Mouse (Mus musculus) urinary bladder, postnatal 4 days (tissue): ENCODE data around the gene Pcgf6.
"Not testable (repeated sequence)": the region's sequence is repeated elsewhere in the genome, so short reads cannot be mapped to it uniquely, and the experiment has no call there.

ENCODE experiments used
- DNase-seq, 2 experiments: peaks; one replicate each; pipeline ENCODE4 v3.0.0; 2021 to 2022; ENCODE audit warnings: low spot score in 2 of 2

The Pcgf6 gene

DNA sequence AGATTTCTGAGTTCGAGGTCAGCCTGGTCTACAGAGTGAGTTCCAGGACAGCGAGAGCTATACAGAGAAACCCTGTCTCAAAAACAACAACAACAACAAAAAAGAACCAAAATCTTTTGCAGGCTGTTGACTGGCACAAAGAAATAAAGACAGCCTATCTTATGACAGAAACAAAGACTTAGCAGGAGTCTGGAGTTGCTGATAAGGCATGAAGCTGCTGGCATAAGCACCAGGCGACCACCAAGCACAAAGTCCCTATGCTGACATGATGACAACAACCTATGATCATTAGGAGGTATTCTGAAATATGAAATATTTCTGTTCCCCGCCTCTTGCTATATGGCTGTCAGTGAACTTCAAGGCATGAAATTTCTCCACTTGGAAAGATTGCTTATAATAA lies 51.8 kb downstream of the Pcgf6 start:
- no peak for DNase-seq

DNA sequence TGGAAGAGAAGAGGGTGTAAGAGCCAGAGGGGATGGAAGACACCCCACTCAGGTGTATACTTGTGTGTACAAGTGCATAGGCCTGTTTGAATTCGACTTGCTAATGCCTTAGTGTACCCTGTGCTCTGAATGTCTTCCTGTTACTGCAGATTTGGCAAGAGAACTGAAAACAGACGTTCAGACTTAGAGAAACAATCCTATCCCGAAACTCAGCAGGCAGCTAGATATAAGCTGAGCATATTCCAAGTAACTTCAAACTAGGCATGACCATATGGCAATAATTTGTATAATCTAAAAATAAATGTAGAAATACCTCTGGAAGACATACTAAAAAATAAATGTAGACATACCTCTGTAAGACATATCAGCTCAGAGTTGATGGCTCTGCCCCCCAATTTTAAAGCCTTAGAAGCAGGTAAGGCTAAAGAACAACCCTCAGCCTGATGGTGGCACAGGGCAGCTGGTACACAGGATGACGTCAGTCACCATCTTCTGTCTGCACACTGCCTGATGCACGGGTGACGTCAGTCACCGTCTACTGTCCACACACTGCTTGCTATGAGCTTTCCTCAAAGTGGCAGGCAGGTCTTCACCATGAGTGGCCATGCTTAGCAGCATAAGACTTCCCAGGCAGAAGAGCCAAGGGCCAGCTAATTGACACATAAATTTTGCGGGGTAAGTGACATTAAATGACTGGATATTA lies 52.4 kb downstream of the Pcgf6 start:
- DNase-seq, result no peak

DNA sequence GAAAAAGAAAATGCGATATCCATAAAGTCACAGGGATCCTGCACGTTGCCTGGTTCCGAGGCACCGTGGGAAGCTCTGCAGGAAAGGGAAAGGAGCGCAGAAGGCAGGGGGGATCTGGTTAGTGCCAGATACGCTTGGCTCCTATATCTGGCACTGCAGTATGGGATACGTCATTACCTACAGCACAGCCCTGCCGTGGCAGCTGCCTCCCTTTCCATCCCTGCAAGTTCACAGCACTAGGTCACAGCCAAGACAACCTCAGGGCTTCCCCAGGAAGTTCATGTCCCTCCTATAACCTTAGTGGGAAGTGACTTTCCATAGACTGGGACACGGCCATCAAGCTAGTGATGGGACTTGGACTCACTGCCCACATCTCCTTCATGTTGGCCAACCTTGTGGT lies 54.6 kb downstream of the Pcgf6 start:
- no peak for DNase-seq

DNA sequence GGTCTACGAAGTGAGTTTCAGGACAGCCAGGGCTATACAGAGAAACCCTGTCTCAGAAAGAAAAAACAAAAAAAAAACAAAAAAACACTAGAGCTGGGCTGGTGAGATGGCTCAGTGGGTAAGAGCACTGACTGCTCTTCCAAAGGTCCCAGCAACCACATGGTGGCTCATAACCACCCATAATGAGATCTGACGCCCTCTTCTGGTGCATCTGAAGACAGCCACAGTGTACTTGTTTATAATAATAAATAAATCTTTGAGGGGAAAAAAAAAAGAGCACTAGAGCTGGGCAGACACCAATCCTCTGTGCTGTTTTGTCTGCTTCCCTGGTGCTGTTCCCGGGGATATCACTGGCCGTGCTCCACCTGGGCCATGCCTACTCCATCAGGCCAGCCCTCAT lies 58.4 kb downstream of the Pcgf6 start:
- not testable (repeated sequence) for DNase-seq

DNA sequence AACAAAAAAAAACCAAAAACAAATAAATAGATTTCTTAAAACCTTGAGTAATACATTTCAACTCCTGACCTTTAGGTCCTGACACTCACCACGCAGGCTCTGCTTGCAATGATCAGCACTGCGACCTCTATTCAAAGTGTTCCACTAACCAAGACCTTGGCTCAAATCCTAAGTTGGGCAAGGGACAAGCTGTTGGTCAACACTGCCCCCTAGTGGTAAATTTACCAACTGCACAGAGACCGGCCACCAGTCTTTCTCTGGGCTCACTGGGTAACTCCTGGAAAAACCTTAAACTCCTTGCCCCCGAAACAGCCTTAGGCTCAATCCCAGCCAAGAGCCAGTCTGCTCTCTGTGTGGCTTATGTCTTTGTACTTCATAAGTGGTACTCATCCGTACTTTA lies 59.6 kb downstream of the Pcgf6 start:
- peak; percentile 69 to 87 for DNase-seq

DNA sequence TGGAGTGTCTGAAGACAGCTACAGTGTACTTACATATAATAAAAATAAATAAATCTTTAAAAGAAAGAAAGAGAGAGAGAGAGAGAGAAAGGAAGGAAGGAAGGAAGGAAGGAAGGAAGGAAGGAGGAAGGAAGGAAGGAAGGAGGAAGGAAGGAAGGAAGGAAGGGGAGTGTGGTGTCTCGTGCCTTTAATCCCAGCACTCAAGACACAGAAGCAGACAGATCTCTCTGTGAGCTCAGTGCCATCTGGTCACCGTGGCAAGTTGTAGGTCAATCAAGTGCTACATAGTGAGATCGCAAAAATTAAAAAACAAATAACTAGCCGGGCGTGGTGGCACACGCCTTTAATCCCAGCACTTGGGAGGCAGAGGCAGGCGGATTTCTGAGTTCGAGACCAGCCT lies 60.1 kb downstream of the Pcgf6 start:
- DNase-seq, result not testable (repeated sequence)

DNA sequence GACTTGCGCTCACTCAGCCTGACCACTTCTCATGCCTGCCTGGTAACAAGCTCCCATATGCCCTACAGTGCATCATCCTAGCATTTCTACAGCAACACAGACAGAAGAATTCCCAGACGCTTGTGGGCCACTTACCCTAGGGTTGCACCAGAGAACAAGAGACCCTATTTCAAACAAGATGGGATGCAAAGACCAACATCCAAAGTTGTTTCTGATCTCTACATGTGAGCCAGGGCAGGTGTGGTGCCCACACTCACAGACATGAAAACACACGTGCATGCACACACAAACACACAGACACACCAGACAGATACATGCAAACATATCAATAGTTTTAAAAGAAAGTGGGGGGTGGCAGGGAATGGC lies 60.6 kb downstream of the Pcgf6 start:
- no peak for DNase-seq

DNA sequence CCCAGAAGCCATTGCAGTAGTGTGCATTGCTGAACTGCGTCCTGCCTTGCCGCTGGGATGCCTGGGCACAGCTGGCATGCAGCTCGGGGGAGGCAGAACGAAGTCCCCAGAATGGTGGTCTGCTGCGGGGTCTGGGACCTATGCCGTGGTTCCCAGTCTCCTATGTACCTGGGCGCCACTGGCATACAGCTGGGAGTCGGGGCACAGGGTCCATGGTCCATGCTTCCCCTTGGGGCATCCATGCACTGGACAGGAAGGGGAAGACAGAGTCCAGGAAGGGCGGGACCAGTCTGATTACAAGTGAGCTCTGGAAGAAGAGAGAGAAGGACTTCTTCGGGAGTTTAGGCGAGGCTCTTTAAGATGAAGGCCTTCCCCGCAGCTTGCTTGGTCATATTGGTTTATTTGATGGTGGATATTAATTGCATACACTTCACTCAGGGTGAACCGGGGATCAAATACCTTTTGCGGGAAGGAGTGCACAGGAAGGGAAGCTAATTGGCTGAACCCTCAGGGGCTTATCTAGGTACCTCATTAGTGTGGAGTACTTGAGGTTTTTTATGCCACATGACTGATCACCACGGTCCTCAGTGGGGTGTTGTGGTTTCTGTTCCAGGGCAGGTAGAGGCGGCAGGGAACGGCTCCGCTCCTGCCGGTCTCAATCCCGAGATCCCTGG lies 61.1 kb downstream of the Pcgf6 start:
- DNase-seq, result no peak

DNA sequence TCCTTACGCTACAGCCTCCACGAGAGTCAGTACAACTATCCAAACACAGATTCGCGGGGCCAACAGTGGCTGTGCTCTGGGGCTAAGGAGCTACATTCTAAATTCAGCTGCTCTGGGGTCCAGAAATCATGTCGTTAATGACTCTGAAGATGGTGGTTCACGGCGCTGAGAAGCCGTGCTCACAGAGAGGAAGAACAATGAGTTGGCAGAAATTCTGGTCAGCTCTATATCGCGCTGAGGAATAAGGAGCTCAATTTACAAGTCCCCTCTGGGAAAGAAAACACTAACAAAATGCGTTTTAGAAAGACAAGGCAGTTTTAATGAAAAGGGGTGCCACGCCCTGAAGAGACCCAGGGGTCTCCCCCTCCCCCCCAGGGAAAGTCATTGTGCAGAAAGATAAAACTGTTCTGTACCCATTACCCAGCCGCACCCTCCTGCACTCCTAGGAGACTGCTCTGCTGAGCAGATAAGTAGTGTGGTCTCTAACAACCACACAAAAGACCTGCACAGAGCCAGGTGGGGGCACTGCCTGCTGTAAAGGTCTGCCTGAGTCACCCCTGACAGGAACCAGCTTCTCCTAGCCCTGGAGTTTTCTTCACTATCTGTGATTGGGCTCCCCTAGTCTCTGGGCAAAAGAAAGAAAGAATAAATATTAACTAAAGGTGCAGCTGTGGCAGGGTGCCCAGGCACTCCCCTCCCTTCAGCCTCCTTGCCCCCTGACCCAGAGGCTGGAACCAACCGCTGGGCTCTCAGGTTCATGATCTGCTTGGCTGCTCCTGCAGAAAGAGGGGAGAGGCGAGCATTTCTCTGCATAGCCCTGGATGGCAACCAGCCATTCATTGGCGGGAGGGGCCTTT lies 62.2 kb downstream of the Pcgf6 start:
- peak in 1 of 2 experiments; percentile 58 for DNase-seq

DNA sequence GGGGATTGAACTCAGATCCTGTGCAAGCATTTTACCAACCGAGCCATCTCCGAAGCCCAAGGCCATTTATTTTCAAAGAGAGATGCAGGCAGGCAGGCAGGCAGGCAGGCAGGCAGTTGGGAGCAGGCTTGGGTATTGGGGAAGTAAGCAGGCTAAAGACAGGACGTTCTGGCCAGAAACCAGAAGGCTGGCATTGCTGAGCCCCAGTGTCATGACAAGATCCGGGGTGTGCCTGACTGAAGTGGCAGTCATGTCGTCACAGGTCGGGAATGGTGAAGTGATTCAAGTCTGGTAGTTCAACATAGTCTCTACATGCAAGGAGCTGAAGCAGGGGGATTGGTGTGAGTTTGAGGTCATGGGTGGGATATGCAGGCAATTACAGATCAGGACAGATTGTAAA lies 63.1 kb downstream of the Pcgf6 start:
- no peak for DNase-seq

DNA sequence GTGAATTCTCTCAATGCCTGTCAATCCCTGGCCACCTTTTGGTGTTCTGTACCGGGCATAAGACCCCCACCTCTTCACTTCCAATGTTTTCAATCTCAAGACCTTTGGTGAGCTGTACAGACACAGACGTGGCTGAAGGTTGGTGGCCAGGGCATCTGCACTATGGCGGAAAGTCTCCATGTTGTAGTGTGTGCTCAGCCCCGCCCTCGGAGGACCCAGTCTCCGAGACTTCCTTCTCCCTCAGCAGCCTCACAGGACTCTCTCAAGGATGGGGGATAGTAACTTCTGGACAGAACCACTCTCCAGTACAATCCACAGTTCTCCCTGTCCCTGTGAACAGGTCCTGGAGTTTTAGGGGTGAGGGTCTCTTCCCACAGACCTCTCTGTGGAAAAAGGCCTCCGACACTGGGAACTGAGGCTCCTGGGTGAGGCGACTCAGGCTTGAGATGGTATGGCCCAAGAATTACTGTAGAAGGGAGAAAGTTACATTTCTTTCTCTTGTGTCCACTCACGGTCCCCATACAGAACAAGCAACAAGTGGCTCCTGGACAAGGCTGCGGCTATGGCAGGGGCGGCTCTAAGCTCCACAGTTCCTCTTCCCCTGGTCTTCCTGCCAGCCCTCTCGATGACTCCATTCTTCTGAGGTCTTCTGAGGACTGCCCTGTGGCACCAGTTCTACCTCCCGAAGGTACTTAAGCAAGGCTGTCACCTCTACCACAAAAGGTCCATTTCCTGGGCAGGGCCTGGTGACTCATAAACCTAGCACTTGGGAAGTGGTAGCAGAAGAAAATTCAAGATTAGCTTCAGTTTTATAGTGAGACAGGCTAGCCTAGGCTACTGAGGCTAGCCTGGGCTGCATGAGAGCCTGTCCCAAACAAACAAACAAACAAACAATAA lies 65.7 kb downstream of the Pcgf6 start:
- no peak for DNase-seq

DNA sequence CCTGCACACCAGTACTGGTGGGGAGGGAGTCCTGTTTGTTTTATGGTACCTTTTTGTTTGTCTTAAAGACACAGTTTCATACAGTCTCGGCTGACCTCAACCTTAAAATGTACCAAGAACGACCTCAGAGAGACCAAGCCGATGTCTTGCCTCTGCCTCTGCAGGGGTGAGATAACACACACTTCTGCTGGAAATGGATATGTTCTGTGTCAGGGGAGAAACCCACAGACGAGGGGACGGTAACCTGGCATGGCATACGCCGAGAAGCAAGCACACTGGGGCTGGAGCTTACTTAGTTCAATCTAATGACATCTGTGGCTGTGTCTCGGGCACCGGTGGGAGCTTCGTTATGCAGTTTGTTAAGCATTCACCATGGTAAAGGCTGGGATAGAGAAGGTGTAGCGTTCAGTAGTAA lies 66.7 kb downstream of the Pcgf6 start:
- no peak for DNase-seq
